Mouse (Mus musculus) bone marrow macrophage, adult 2 months (primary cell): ENCODE measurements at regions not wholly inside any gene's neighbourhood (a gene's known extent, or its start where the extent isn't known, plus 50 kb on each side); places are given as distances from the start of the nearest gene placed in this dataset.
"Not testable (repeated sequence)": the region's sequence is repeated elsewhere in the genome, so short reads cannot be mapped to it uniquely, and the experiment has no call there.

Experiments used
- CTCF ChIP-seq: IDR thresholded peaks from 2 replicates; pipeline ENCODE4 v1.5.1; 2012; ENCODE audit warnings: low read depth, mild to moderate bottlenecking, low read length, moderate library complexity
- POLR2A ChIP-seq: IDR thresholded peaks from 2 replicates; pipeline ENCODE4 v1.6.1; 2012; ENCODE audit warnings: mild to moderate bottlenecking, low read depth, low read length, borderline replicate concordance

GRCm38 (mm10) chr5:51941925-51942291 is 248.4 kb downstream of the Dhx15 start:
- TF ChIP-seq CTCF, POLR2A: not testable (repeated sequence)
